8 mouse cellular contexts compared by ENCODE assay signal in genomic region chr2:156476111-156476747, GRCm38 (mm10). TPM values are rescaled to one million over a fixed set of nuclear protein-coding genes. Genes with fewer than 3 reads are reported as not detected.
DNase-seq lines count a peak whose midpoint lies in the region; ATAC-seq and TF ChIP-seq lines count a peak whose summit lies in the region.

No protein-coding gene starts in this region.

- no peak for DNase-seq in heart, postnatal 14 days
- DNase-seq in ES-E14 (ENCODE audit: low read depth, low spot score) = no peak
- DNase-seq in forebrain, embryonic 14.5 days (ENCODE audit: low spot score) = no peak
- no peak for DNase-seq in urinary bladder, postnatal 25 days (ENCODE audit: low spot score)
- DNase-seq in left cerebral cortex, adult 9 months (ENCODE audit: low spot score in 2 of 2) = no peak
- no peak for DNase-seq in layer of hippocampus, adult 9-11 months

- peak overlapping the region; percentile 89 for H3K9ac ChIP-seq in heart, embryonic 13.5 days
- H3K9ac ChIP-seq in ES-E14 (ENCODE audit: insufficient read depth, low read depth, low read length, poor library complexity, severe bottlenecking) = peak overlapping the region; percentile 70; the same call in 1 of the 2 replicates
- peak overlapping the region; percentile 91 for H3K9ac ChIP-seq in forebrain, embryonic 14.5 days (ENCODE audit: low read length)
- H3K9ac ChIP-seq in liver, embryonic 16.5 days (ENCODE audit: low read depth, low read length) = peak overlapping the region; percentile 66

- H3K27ac ChIP-seq in heart, embryonic 13.5 days (replicated peaks) = peak overlapping the region; percentile 87
- no peak overlapping the region for H3K27ac ChIP-seq in ES-E14 (ENCODE audit: insufficient read depth, low read depth, low read length, poor library complexity, severe bottlenecking)
- H3K27ac ChIP-seq in forebrain, embryonic 14.5 days (ENCODE audit: low read depth, low read length) = peak overlapping the region; percentile 79
- H3K27ac ChIP-seq in liver, embryonic 16.5 days (ENCODE audit: low read length) = no peak overlapping the region

- intact Hi-C loops in heart, postnatal 14 days (cut with DNase I) = no loop called here

- peaks cover 66% of the 10 kb centered on the region for H3K4me1 ChIP-seq in heart, embryonic 13.5 days
- peaks cover 6 to 18% of the 10 kb centered on the region in 2 experiments; a peak in 3 of 4 replicates for H3K4me1 ChIP-seq in ES-E14 (ENCODE audit: control insufficient read depth in 2 of 2, insufficient read depth in 2 of 2, low read length in 2 of 2, poor library complexity in 1 of 2)
- peaks cover 14% of the 10 kb centered on the region for H3K4me1 ChIP-seq in forebrain, embryonic 14.5 days (ENCODE audit: control insufficient read depth, insufficient read depth, low read length)
- peaks cover 28% of the 10 kb centered on the region for H3K4me1 ChIP-seq in liver, embryonic 16.5 days (ENCODE audit: control insufficient read depth, low read depth, low read length)

- H3K4me3 ChIP-seq in heart, embryonic 13.5 days = peak overlapping the region; percentile 73
- H3K4me3 ChIP-seq in ES-E14 (ENCODE audit: insufficient read depth in 1 of 2, low read depth in 1 of 2, low read length in 2 of 2, poor library complexity in 1 of 2, severe bottlenecking in 1 of 2) = peak overlapping the region; percentile 58 to 77; a peak in 3 of 4 replicates
- peak overlapping the region; percentile 60 for H3K4me3 ChIP-seq in forebrain, embryonic 14.5 days (ENCODE audit: low read depth, low read length)
- peak overlapping the region; percentile 65 for H3K4me3 ChIP-seq in liver, embryonic 16.5 days (ENCODE audit: low read depth, low read length)

- WGBS in heart, embryonic 13.5 days = 29% methylated on average over 8 of the region's 8 CpGs
- 22% methylated on average over 8 of the region's 8 CpGs for WGBS in forebrain, embryonic 14.5 days
- WGBS in liver, embryonic 16.5 days (ENCODE audit: insufficient replicate concordance) = 23% methylated on average over 8 of the region's 8 CpGs

- peaks cover 16% of the 10 kb centered on the region for H3K27me3 ChIP-seq in heart, embryonic 13.5 days (replicated peaks)
- H3K27me3 ChIP-seq in forebrain, embryonic 14.5 days (replicated peaks; ENCODE audit: control insufficient read depth, insufficient read depth, low read length) = no peaks in the 10 kb centered on the region
- peaks cover 39% of the 10 kb centered on the region for H3K27me3 ChIP-seq in liver, embryonic 16.5 days (ENCODE audit: control insufficient read depth, insufficient read depth, low read depth, low read length)

- H3K4me2 ChIP-seq in heart, embryonic 13.5 days = peak overlapping the region; percentile 94
- H3K4me2 ChIP-seq in forebrain, embryonic 14.5 days (ENCODE audit: low read length) = peak overlapping the region; percentile 94
- peak overlapping the region; percentile 85 for H3K4me2 ChIP-seq in liver, embryonic 16.5 days (ENCODE audit: low read depth, low read length)

- no peak for ATAC-seq in heart, embryonic 13.5 days (ENCODE audit: extremely low read depth, insufficient number of reproducible peaks, low FRiP score, low TSS enrichment)
- no peak for ATAC-seq in forebrain, embryonic 14.5 days
- ATAC-seq in liver, embryonic 16.5 days (ENCODE audit: low read depth) = no peak

- H3K36me3 ChIP-seq in heart, embryonic 13.5 days = no peaks in the 10 kb centered on the region
- H3K36me3 ChIP-seq in ES-E14 (ENCODE audit: control insufficient read depth, insufficient read depth, low read length, poor library complexity, severe bottlenecking) = no peaks in the 10 kb centered on the region
- H3K36me3 ChIP-seq in forebrain, embryonic 14.5 days (ENCODE audit: control insufficient read depth, insufficient read depth, low read length) = no peaks in the 10 kb centered on the region
- H3K36me3 ChIP-seq in liver, embryonic 16.5 days (ENCODE audit: control insufficient read depth, insufficient read depth) = no peaks in the 10 kb centered on the region

- H3K9me3 ChIP-seq in heart, embryonic 13.5 days = peaks cover 4% of the 10 kb centered on the region; the same call in 1 of the 2 replicates
- H3K9me3 ChIP-seq in ES-E14 (ENCODE audit: control insufficient read depth, insufficient read depth, low read depth, low read length) = no peaks in the 10 kb centered on the region
- no peaks in the 10 kb centered on the region for H3K9me3 ChIP-seq in forebrain, embryonic 14.5 days (replicated peaks; ENCODE audit: control insufficient read depth, low read length)
- no peaks in the 10 kb centered on the region for H3K9me3 ChIP-seq in liver, embryonic 16.5 days (replicated peaks; ENCODE audit: control insufficient read depth, low read length)

- in situ Hi-C loops in ES-E14 (cut with MboI; ENCODE audit: low sequenced_read_pairs in 2 of 2, unreplicated experiment in 2 of 2) = no loop called here

TF ChIP-seq in ES-E14, 5 proteins besides CTCF, POLR2A, EP300 and RAD21:
- TF ChIP-seq MAFK (IDR thresholded peaks at IDR 0.05; ENCODE audit: insufficient read depth, low read depth, low read length) (no peak), ZNF384 (IDR thresholded peaks at IDR 0.05; ENCODE audit: low read depth, low read length) (no peak), CHD2 (IDR thresholded peaks at IDR 0.05; ENCODE audit: low read depth, low read length) (no peak), ZC3H11A (IDR thresholded peaks at IDR 0.05; ENCODE audit: borderline replicate concordance, low read depth, low read length) (no peak), HCFC1 (IDR thresholded peaks at IDR 0.05; ENCODE audit: borderline replicate concordance, insufficient read depth, low read length) (no peak)

RNA-seq across cellular contexts. Expression of gene Epb41l1, which starts 55.5 kb away (rescaled TPM):
- 1.1 and 1.2 TPM in 2 replicates for polyA plus RNA-seq in heart, embryonic 13.5 days (2015; fragmentation: Nextera tagmentation; extraction: Ambion mirVana)
- total RNA-seq in heart, postnatal 14 days (2021) = 10 to 100 TPM; 10.1 to 13.9 TPM
- total RNA-seq in ES-E14 (2012; rRNA removed) = 20.5 and 27.3 TPM in 2 replicates
- 9.6 and 11.2 TPM in 2 replicates for polyA plus RNA-seq in forebrain, embryonic 14.5 days (2014; fragmentation: Nextera tagmentation; extraction: Ambion mirVana)
- polyA plus RNA-seq in liver, embryonic 16.5 days (2015; fragmentation: Nextera tagmentation; extraction: Ambion mirVana) = 0.49 and 0.67 TPM in 2 replicates

Comparison
In these comparisons a context has a peak if more than half of its experiments do, and no peak if none do; other contexts are left out.
1. H3K27ac ChIP-seq: peak in heart, embryonic 13.5 days (single experiment) and forebrain, embryonic 14.5 days (single experiment); none in ES-E14 (single experiment) and liver, embryonic 16.5 days (single experiment).
2. Peak in every context shown above with its lines, with median percentiles within 50 percentile points of each other: H3K4me2 ChIP-seq, H3K4me3 ChIP-seq and H3K9ac ChIP-seq.